Mouse (Mus musculus) megakaryocyte, embryonic 14.5 days (primary cell): ENCODE data around the gene Ice2. TPM values are rescaled to one million over a fixed set of nuclear protein-coding genes. Genes with fewer than 3 reads are reported as not detected.

Experiments used
- H3K27me3 ChIP-seq: replicated peaks from 2 replicates; pipeline ENCODE3; 2012; ENCODE audit warnings: inconsistent platforms
- H3K36me3 ChIP-seq: replicated peaks from 2 replicates; pipeline ENCODE3; 2012; ENCODE audit warnings: low read length, inconsistent platforms, mixed read lengths
- H3K4me1 ChIP-seq: 2 replicates; pipeline ENCODE4 v1.6.1; 2012; ENCODE audit warnings: inconsistent platforms
- H3K4me3 ChIP-seq: replicated peaks from 2 replicates; pipeline ENCODE3; 2012; ENCODE audit warnings: moderate library complexity, mild to moderate bottlenecking, inconsistent platforms
- H3K9me3 ChIP-seq: 2 replicates; pipeline ENCODE4 v1.6.1; 2012; ENCODE audit warnings: inconsistent platforms
- FLI1 ChIP-seq: IDR thresholded peaks from 2 replicates; pipeline ENCODE4 v1.6.1; 2012; ENCODE audit warnings: low read length, inconsistent platforms, mixed read lengths
- GATA1 ChIP-seq: IDR thresholded peaks from 3 replicates; pipeline ENCODE4 v1.6.1; 2012; ENCODE audit warnings: mixed read lengths, low read length, inconsistent platforms, borderline replicate concordance
- polyA plus RNA-seq: library from polyadenylated mRNA; stranded (reverse); fragments of >175 nt; gene quantifications from 2 replicates; pipeline ENCODE4 v1.2.3, GENCODE M21; 2012; ENCODE audit warnings: low replicate concordance; ENCODE audit not compliant: insufficient read depth

Gene Ice2
- polyA plus RNA-seq, 1 experiment = 0.39 TPM

- H3K36me3 ChIP-seq = no peaks in the 10 kb centered on the region
- peaks cover 17% of the 10 kb centered on the region for H3K27me3 ChIP-seq
- H3K4me3 ChIP-seq = no peak overlapping the region
- TF ChIP-seq GATA1 (no peak), FLI1 (no peak)
- H3K9me3 ChIP-seq = no peaks in the 10 kb centered on the region
- H3K4me1 ChIP-seq = peaks cover 16% of the 10 kb centered on the region
Measured at GRCm38 (mm10) chr9:69468991-69469390, 71.3 kb downstream of the Ice2 start.

- no peaks in the 10 kb centered on the region for H3K9me3 ChIP-seq
- H3K27me3 ChIP-seq = peaks cover 16% of the 10 kb centered on the region
- TF ChIP-seq GATA1 (no peak), FLI1 (no peak)
- no peak overlapping the region for H3K4me3 ChIP-seq
- peaks cover 16% of the 10 kb centered on the region for H3K4me1 ChIP-seq
- H3K36me3 ChIP-seq = no peaks in the 10 kb centered on the region
Measured at GRCm38 (mm10) chr9:69470362-69470761, 72.7 kb downstream of the Ice2 start.

- H3K9me3 ChIP-seq = no peaks in the 10 kb centered on the region
- peaks cover 15% of the 10 kb centered on the region for H3K27me3 ChIP-seq
- peaks cover 15% of the 10 kb centered on the region for H3K4me1 ChIP-seq
- no peaks in the 10 kb centered on the region for H3K36me3 ChIP-seq
- no peak overlapping the region for H3K4me3 ChIP-seq
- no peak for TF ChIP-seq FLI1
- TF ChIP-seq GATA1 = no peak
Measured at GRCm38 (mm10) chr9:69470921-69471320, 73.2 kb downstream of the Ice2 start.

- Histone ChIP-seq H3K4me3 (no peak overlapping the region), H3K36me3 (no peaks in the 10 kb centered on the region), H3K27me3 (peaks cover 17% of the 10 kb centered on the region), H3K4me1 (peaks cover 4% of the 10 kb centered on the region), H3K9me3 (no peaks in the 10 kb centered on the region)
- TF ChIP-seq GATA1 (no peak), FLI1 (no peak)
Measured at GRCm38 (mm10) chr9:69472724-69473123, 75.0 kb downstream of the Ice2 start.

GRCm38 (mm10) chr9:69475873-69476272 lies 78.2 kb downstream of the Ice2 start:
- Histone ChIP-seq H3K27me3 (peaks cover 9% of the 10 kb centered on the region), H3K36me3 (no peaks in the 10 kb centered on the region), H3K4me1 (no peaks in the 10 kb centered on the region), H3K9me3 (no peaks in the 10 kb centered on the region), H3K4me3 (no peak overlapping the region)
- TF ChIP-seq FLI1 (no peak), GATA1 (no peak)

GRCm38 (mm10) chr9:69477195-69477823 lies 79.6 kb downstream of the Ice2 start:
- H3K4me1 ChIP-seq = no peaks in the 10 kb centered on the region
- no peaks in the 10 kb centered on the region for H3K36me3 ChIP-seq
- H3K27me3 ChIP-seq = peaks cover 7% of the 10 kb centered on the region
- no peak overlapping the region for H3K4me3 ChIP-seq
- no peaks in the 10 kb centered on the region for H3K9me3 ChIP-seq
- no peak for TF ChIP-seq GATA1
- TF ChIP-seq FLI1 = no peak

- no peaks in the 10 kb centered on the region for H3K9me3 ChIP-seq
- TF ChIP-seq GATA1 (no peak), FLI1 (no peak)
- H3K36me3 ChIP-seq = no peaks in the 10 kb centered on the region
Measured at GRCm38 (mm10) chr9:69477824-69478222, 80.1 kb downstream of the Ice2 start.

GRCm38 (mm10) chr9:69480344-69480743 lies 82.6 kb downstream of the Ice2 start:
- TF ChIP-seq GATA1 (no peak), FLI1 (no peak)
- H3K36me3 ChIP-seq = no peaks in the 10 kb centered on the region

More at GRCm38 (mm10) chr9:69477824-69478222, 80.1 kb downstream of the Ice2 start:
- Histone ChIP-seq H3K4me3 (no peak overlapping the region), H3K4me1 (no peaks in the 10 kb centered on the region), H3K27me3 (peaks cover 7% of the 10 kb centered on the region)

More at GRCm38 (mm10) chr9:69480344-69480743, 82.6 kb downstream of the Ice2 start:
- H3K27me3 ChIP-seq = peaks cover 11% of the 10 kb centered on the region
- no peaks in the 10 kb centered on the region for H3K4me1 ChIP-seq
- H3K9me3 ChIP-seq = no peaks in the 10 kb centered on the region
- H3K4me3 ChIP-seq = no peak overlapping the region

Other genes with a start within 250 kb of the Ice2 start
- gene Anxa2, start 55.7 kb downstream of the Ice2 start, polyA plus RNA-seq = 6.0 TPM in 1 of 2 replicates, not detected in the other